Mouse (Mus musculus) lung, adult 18-20 months (tissue): ENCODE measurements around the gene Tctn1.

Experiments
- DNase-seq, 2 experiments: peaks; one replicate each; pipeline ENCODE4 v3.0.0; 2022; ENCODE audit warnings: mixed read lengths in 2 of 2

Tctn1 gene

DNA sequence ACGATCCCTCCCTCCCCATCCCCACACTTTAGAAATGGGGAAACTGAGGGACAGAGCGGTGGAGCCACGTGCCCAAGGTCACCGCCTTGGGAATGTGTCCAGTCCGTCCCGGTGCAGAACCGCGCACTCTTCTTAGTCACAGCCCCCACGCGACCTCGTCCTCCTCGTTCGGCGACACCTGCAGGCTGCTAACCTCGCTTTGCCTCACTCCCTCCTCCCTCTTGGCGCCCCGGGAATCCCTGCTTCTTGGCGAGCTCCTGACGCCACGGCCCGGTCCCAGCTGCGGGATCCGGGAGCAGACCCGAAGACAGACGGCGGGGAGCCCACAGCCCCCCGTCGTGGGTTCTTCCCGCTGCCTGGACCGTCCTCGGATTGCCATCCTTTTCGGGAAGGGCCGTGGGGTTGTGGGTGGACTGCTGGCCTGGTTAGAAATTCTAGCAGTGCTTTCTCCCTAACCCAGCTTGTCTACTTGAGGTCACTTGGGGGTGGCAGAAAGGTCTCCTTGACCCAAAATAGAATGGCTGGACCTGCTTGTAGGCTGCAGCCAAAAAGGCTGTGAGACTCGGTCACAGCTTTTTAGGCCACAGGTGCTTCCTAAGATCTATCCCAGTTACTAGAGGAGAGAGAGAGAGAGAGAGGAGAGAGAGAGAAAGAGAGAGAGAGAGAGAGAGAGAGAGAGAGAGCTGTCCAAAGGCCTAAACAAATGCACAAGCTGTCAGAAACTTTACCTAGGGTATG, 20.9 kb upstream of the Tctn1 start:
- peak; percentile 58 to 59 for DNase-seq

DNA sequence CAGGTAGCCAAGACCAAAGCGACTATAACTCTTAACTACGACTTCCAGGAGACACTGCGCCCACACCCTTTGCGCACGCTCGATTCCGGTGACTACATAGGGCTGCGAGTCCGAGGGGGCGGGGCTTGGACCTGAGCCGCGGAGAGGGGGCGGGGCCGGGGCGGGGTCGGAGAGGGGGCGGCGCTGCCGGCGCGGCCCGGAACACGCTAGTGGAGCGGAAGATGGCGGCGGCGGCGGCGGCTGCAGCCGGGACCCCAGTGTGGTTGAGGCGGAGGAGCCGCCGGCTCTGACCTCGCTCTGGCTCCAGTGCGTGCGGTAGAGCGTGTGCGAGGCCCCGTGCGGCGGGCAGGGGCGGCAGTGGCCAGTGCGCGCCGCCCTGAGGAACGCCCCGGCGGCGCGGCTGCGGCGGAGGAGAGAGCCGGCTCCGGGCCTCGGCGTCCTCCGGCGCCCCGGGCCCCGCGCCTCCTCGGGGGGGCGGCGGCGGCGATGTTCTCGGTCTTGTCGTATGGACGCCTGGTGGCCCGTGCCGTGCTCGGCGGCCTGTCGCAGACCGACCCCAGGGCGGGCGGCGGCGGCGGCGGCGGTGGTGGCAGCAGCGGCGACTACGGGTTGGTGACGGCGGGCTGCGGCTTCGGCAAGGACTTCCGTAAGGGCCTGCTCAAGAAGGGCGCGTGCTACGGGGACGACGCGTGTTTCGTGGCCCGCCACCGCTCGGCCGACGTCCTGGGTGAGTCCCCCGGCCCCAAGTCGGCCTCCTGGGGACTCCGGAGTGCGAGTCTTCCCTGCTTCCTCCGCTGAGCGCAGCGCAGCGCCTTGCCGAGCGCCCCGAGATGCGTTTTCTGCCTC, 20.1 kb upstream of the Tctn1 start, which contains the start of gene Pptc7:
Pptc7 (plus strand) TSS at position 183 of the 846 bp plus-strand sequence.
- peak; percentile 91 to 93 for DNase-seq

DNA sequence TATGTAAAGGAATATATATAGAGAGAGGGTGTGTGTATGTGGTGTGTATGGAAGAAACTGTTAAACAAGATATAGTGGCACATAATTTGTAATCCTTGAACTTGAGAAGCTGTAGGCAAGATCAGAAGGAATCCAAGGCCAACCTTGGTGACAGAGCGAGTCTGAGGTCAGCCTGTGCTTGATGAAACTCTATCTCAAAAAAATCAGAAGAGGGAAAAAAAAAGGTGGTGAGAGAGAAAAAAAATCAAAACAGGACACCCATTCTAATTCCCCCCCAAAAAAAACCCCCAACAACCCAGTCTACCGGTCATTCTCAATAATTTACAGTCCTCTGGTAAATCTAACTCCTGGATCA, 19.5 kb upstream of the Tctn1 start:
- DNase-seq = no peak

DNA sequence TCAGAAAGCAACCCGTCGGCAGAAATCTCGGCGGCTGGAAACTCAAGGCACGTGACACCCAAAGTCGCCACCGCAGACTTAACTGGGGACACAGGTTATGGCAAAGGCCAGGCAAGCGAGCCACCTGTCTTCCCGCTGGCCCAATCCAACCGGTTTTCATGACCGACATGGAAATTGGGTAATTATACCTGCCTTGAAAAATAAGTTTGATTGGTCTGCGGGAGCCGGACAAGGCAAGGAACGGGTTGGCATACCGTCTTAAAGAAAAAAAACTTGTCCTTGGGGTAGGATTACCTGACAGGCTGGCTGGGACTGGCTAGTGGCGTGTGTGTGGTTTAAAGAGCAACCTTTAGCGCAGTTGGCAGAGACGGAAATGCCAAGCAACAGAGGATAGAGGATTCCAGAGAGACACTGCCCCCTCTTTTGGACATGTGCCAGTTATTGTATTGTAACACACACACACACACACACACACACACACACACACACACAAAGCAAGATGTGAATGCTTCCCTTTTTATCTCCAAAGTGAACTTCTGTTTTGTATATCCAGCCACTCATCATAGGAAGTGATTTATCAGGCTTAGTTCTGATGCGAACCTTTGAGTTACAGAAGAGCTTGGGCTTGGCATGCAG, 16.7 kb upstream of the Tctn1 start:
- DNase-seq = peak; percentile 76 to 84

DNA sequence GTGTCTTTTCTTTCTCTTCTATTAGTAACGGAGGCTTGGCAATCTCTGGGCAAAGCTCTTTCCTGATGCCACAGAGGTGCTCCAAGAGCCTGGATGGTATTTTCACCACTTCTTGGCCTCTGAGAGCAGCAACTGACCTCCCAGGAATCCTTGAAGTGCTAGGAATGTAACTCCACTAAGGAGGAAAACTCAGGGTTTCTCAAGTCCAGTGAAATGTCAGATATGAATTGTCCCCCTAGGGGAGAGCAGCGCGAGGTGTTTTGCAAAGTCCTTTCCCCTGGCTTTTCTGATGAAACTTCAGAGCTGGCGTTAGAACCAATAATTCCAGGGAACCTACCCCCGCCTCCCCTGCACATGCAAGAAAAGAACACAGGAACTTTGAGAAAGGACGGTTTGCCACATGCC, 16.2 kb upstream of the Tctn1 start:
- peak; percentile 67 to 71 for DNase-seq

DNA sequence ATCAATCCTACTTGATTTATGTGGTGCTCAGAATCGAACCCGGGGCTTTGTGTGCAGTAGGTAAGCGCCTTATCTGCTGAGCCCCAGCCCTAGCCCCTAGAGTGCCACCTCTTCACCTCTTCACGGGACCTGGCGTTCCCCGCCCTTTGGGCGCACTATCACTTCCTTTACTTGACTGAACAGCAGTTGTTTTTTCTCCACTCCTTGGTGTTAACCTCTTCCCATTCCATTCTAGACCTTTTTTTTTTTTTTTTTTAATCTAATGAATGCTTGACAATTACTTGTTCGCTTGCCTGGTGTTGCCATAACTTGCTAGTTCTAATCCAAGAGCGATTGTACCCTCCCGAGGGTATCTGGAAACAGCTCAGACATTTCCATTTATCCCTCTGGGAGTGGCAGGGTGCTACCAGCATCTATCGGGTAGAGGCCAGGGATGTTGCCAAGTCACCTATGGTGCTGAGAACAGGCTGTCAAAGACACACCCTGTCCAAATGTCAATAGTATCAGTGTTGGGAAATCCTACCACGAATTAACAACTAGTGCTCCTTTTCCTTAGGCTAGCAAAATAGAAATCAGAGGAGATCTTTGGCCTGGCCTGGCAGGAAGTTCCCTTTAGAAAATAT, 15.7 kb upstream of the Tctn1 start:
- DNase-seq = peak; percentile 69 to 78

DNA sequence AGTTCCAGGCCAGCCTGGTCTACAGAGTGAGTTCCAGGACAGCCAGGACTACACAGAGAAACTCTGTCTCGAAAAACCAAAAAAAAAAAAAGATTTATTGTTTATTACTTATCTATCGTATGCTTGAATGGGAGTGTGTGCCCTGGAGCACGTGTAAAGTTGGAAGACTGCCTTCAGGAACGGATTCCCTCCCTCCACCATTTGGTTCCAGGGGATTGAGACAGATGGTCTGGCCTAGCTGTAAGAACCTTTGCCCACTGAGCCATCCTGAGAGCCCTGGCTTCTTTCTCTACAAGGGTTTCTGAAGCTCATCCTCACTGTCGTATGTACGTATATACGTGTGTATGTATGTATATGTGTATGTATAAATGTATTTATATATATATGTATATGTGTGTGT, 14.7 kb upstream of the Tctn1 start:
- no peak for DNase-seq

DNA sequence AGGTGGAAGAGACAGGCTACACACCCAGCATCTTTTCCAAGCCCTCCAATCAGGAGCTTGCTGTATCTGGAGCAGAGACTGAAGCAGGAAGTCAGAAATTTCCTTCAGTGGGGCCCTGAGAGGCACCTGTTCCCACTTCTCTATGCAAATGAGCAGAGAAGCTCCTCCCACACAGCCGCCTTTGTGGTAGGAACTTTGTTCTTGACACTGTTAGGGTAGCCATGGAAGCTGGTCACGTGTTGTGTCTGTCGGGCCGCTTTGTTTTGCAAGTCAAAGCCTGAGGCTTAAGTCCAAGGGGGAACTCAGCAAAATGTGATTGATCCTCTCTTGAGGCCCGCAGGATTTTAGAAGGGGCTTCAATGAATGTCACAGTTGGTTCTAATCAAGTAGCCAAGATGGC, 10.5 kb upstream of the Tctn1 start:
- peak; percentile 88 to 90 for DNase-seq

DNA sequence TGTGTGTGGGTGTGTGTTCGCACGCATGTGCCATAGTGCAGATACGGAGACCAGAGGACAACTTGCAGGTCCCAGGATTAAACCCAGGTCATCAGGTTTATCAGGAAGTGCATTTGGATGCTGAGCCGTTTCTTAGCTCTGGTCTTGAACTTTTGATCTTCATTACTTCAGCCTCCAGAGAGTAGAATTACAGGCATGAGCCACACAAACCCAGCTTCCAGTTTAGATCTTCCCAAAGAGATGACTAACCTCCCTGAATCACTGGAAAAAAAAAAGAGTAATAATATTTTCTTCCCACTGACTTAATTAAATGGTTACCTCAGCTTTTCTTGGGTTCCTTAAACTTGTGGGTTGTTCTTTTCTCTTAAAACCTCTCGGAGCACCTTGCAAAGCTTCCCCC, 8.6 kb upstream of the Tctn1 start:
- no peak for DNase-seq

DNA sequence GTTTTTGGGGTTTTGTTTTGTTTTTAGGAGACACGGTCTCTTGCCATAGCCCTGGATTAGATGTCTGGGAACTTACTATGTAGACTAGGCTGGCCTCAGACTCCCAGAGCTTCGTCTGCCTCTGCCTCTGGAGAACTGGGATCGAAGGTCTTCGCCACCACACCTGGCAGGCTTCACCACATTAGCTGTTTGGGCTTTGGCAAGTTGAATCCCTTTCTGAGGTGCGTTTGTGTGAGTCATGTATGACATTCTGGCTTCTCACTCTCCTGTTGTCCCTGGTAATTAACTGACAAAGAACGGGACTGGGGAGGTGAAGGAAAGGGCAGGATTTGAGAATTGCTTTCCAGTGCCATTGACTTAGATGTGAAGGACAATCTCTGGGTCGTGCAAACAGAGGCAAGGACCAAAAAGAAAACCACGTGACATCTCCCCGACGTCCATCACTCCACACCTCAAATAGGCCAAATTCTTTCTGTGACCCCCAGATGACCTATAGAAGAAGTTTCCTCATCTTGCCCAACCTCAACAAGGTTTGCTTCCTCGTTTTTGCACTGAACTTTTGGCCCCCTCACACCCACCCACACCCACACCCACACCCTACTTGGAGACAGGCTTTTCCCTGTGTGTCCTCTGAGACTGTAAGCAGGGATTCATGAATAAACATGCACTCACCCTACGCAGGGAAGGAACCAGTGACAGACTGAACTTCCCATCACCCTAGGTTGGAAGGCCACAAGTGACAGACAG, 4.8 kb upstream of the Tctn1 start:
- DNase-seq = peak; percentile 59 to 79

DNA sequence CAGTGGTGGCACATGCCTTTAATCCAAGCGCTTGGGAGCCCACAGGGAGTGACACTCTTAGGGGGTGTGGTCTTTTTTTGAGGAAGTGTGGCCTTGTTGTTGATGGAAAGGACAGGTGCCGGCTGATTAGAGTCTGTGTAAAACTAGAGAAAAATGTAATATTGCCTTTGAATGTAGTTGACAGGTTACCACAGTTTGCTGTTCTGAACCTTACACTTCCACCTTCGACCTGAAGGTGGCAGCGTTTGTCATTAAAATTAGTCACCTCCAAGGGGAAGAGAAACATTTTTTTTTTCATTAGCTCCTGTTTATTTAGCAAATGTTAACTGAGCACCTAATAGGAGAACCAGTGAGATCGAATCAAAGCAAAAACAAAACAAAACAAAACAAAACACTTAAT, 3.6 kb upstream of the Tctn1 start:
- peak; percentile 78 to 82 for DNase-seq

DNA sequence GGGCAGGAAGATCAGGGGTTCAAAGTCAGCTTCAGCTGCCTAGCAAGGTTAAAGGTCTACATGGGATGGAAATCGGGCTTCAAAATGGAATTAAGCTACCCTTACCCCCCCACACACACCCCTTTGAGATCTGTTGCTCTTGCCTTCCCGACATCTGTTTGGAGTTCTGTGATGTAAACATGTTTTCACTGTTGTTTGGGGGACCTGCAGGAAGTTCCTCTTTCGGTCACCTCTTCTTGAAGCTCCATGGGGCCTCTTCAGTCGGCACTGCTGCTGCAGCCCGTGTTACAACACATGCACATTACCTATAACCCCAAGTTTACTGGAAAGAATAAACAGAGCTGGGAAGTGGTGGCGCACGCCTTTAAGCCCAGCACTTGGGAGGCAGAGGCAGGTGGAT, 2.9 kb upstream of the Tctn1 start:
- no peak for DNase-seq

DNA sequence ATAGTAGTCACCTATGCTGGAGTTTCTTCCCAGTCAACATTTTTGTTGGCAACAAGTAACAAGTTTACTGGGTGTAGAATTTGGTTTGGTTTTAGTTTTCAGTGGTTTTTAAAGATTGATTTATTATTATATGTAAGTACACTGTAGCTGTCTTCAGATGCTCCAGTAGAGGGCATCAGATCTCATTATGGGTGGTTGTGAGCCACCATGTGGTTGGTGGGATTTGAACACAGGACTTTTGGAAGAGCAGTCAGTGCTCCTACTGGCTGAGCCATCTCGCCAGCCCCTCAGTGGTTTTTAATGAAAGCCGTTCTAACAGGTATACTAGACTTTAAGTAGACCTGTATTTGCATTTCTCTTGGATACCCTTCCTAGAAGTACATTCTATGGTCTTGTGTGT, 1.7 kb upstream of the Tctn1 start:
- DNase-seq = no peak

DNA sequence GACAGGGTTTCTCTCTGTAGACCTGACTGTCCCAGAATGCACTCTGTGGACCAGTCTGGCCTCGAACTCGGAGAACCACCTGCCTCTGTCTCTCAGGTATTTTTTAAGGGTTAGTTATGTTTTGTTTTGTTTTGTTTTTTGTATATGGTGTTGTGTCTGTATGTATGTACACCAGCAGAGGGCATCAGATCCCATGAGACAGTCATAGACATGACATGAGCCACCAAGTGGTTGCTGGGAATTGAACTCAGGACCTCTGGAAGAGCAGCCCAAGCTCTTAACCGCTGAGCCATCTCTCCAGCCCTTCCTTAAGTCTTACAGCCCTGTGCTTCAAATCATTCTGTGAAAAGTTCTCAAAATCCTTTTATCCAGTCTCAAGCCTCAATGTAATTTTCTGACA, 927 bp upstream of the Tctn1 start:
- DNase-seq = no peak

DNA sequence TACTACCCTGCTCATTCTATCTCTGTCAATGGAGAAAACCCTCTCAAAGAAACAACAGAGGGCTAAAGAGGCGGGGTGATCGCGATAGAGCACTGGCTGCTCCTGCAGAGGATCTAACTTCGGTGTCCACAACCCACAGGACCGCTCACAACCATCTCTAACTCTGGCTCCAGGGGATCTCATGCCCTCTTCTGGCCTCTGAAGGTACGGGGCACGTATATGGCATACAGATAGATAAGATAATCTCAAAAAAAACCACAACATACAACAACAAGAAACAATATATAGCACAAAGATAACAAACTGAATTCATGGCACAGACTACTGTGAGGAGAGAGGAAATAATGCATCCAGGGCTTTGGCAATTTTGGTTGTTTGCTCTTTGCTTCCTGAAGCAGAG, 2.2 kb downstream of the Tctn1 start:
- no peak for DNase-seq

DNA sequence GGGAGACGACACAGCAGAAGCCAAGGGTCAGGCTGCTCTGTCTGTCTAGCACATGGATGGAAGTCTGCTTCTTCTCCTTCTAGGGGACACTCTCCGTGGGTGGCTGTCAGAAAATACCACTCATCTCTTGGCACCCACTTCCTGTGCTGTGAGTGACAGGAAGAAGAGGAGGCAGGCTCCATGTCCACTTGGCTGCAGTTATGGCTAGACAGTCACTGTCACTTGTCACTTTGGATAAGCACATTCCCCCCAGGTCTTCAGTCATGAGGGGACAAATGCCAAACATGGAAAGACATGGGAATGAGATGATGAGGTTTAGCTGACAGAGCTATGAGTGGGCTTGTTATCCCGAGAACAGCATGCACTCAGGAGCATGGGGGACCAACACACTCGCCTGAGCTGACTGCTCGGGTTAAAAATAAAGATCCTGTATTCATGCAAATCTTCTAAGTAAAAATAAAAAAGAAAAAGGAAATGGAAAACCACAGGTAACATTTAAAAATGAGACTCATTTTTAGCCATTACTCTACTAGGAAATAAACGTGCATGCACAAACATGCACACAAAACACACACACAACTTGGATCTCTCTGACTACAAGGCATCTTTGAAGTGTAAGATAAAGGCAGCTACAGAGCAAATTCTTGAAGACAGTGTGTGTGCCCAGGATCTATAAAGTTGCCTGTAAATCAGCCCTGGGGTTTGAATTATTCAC, 6.1 kb downstream of the Tctn1 start:
- DNase-seq = no peak

DNA sequence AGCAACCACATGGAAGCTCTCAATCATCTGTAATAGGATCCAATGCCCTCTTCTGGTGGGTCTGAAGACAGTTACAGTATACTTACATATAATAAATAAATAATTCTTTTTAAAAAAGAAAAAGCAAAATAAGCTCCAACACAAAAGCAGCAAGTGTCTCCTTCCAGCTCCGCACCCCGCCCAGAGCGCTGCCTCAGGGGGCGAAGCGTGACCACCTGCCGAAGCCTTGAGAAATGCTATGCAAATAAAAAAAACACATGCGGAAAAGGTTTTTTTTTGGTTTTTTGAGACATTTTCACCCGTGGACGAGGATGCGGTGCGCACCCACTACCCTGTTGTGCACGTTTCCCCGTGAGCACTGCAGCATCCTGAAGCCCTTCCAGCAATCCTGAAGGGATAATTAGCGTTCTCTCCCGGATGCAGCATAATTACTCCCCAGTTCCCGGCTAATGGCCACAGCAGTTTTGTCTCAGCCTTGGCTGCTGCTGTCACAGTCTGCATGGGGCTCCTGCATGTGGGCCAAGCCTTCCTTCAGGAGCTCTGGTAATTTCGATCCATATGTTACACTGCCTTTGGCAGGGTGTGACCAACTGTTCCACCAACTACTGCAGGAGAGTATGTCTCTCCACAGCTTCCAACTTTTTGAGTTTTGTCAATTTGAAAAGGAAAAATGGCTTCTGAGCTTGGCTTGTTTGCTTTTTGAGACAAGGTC, 12.2 kb downstream of the Tctn1 start:
- DNase-seq = no peak

DNA sequence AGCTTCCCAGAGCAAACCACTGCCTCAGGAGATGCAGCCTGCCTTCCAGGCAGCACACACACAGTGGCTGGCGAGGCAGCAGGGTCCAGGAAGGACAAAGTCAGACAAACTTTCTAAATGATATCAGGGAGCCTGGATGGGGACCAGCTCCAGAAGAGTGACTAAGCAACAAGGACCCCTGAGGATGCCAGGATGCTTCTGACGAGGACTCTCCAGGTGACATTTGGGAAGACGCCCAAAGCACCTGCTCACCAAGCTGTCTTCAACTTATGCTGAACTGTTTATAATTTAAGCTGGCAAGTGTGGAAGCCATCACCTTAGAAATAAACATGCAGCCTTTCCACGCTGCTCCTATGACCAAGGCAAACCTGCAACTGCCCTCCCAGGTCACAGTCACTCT, 15.0 kb downstream of the Tctn1 start:
- no peak for DNase-seq

DNA sequence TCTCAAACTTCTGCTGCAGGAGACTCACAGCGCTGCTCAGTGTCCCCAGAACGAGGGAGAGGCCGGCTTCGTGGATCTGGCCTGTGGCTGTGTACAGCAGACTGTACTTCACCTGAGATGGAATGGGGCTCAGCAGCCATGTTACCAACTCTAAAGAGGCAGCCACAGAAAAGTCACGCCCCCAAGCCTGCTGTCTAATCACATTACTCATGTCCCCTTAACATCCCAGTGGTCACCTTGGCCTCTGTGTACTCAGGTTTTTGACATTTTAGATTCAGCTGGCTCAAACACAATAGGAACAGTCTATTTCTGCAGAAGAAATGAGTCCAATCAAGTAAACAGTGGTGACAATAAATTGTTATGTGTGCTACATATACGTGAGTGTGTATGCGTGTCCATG, 16.3 kb downstream of the Tctn1 start:
- no peak for DNase-seq

DNA sequence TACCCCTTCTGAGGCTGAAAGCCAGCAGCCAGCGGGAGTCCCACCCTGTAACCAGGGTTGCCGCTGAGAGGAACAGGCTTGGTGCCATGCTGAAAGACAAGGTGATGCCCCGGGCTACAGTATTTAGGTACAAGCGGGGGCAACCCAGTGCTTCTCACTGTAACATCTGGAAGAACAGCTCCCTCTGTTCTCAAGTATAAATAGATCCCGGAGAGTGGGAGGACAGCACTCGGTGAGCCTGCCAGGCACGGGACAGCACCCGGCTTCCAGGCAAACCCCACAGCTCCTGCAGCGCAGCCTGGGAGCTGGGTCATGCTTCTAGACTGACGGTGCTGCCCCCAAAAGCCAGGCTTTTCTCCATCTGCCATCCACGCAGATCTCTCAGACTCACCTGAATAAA, 16.7 kb downstream of the Tctn1 start:
- no peak for DNase-seq

DNA sequence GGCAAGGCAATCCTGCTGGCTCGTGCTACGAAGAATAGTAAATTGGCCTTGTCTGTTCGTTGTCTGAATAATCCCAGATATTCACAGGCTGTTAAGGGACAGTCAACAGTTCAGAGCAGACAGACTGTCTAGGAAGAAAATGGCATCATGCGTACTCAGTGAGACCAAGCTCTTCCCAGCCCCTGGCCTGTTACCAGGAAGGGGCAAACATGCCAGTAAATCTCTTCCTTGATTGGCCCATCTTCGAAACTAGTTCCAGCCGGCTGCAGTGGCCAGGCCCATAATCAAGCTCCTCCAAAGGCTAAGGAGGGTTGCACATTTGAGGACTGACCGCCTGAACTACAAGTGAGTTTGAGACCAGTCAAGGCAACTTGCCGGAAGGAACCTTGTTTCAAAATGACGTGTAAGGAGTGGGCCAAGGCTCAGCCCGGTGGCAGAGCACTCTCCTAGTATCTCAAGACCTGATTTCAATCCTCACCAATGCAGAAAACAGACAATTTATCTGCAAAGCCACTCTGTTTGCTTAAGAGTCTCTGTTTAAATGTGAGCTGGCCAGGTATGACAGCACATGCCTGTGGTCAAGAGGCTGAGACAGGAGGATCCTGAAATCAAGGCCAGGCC, 17.6 kb downstream of the Tctn1 start:
- DNase-seq = no peak
